In the genomic region with DNA sequence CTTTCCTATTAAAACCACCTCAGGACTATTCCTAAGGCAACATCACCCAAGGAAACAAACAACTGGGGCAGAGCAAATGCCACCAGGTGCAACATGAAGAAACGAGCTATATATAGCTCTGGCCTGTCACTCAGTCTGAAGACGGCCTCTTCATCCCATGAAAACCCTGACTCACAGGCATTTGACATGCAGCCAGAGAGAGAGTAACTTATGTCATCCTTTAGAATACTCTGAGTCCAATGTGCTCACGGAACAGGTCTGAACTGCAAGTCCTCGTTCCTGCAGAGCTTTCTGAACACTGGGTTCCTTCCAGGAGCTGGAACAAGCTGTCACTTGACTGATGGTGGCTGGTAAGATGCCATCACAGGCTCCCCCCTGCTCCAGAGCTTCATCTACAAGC, we compare ENCODE assay signal across 8 mouse cellular contexts.
DNase-seq lines count a peak whose midpoint lies in the region; ATAC-seq lines count a peak whose summit lies in the region.
"Had no signal": no experiment of that assay in that cellular context is flagged by ENCODE, and none has a peak within 500 bp of the region (broad histone marks: within the 10 kb centered on the region; RNA-seq: fewer than 3 reads in every experiment).

No protein-coding gene starts in this region.

- no peaks in the 10 kb centered on the region for H3K9me3 ChIP-seq in heart, embryonic 12.5 days (replicated peaks)
- H3K9me3 ChIP-seq in neural tube, embryonic 14.5 days (ENCODE audit: control insufficient read depth, low read length): no peaks in the 10 kb centered on the region
- H3K9me3 ChIP-seq: limb, embryonic 12.5 days had no signal

- H3K27ac ChIP-seq in heart, embryonic 12.5 days (ENCODE audit: poor library complexity, severe bottlenecking): no peak overlapping the region
- H3K27ac ChIP-seq in neural tube, embryonic 14.5 days (ENCODE audit: low read depth, low read length): 0 out of 2 replicates have a peak overlapping the region, but pooled peaks have one; percentile 16
- H3K27ac ChIP-seq: limb, embryonic 12.5 days had no signal

- no peak overlapping the region for H3K4me3 ChIP-seq in heart, embryonic 12.5 days
- H3K4me3 ChIP-seq in neural tube, embryonic 14.5 days (ENCODE audit: low read depth, low read length): no peak overlapping the region
- H3K4me3 ChIP-seq: limb, embryonic 12.5 days had no signal

- peak; percentile 29 for DNase-seq in lung, postnatal 10 days
- no peak for DNase-seq in lung, postnatal 4 days
- peak; percentile 92 for DNase-seq in cerebellum, adult 9-10 months
- DNase-seq in right cerebral cortex, postnatal 4 days: no peak

- WGBS in heart, embryonic 12.5 days: 28% methylated on average over 4 of the region's 4 CpGs
- WGBS in neural tube, embryonic 14.5 days: 58% methylated on average over 4 of the region's 4 CpGs

- peak; percentile 29; the same call in 1 of the 2 replicates for ATAC-seq in heart, embryonic 12.5 days (ENCODE audit: insufficient number of reproducible peaks, low FRiP score)
- peak; percentile 42; the same call in 1 of the 2 replicates for ATAC-seq in neural tube, embryonic 14.5 days (ENCODE audit: low read depth)
- no peak for ATAC-seq in monocyte, adult 5-6 weeks (replicated peaks; ENCODE audit: insufficient number of reproducible peaks, low FRiP score, low TSS enrichment, poor library complexity, severe bottlenecking)

- peaks cover 53% of the 10 kb centered on the region for H3K4me1 ChIP-seq in heart, embryonic 12.5 days (replicated peaks)
- 0 out of 2 replicates have a peak, but pooled peaks cover 10% of the 10 kb centered on the region for H3K4me1 ChIP-seq in neural tube, embryonic 14.5 days (ENCODE audit: control insufficient read depth, insufficient read depth, low read length)
- H3K4me1 ChIP-seq: limb, embryonic 12.5 days had no signal

- no peak overlapping the region for H3K9ac ChIP-seq in heart, embryonic 12.5 days
- no peak overlapping the region for H3K9ac ChIP-seq in neural tube, embryonic 14.5 days (replicated peaks; ENCODE audit: low read depth, low read length)
- H3K9ac ChIP-seq: limb, embryonic 12.5 days had no signal

- no peaks in the 10 kb centered on the region for H3K36me3 ChIP-seq in heart, embryonic 12.5 days
- H3K36me3 ChIP-seq in neural tube, embryonic 14.5 days (ENCODE audit: control insufficient read depth, insufficient read depth, low read length): no peaks in the 10 kb centered on the region

- no peak overlapping the region for H3K4me2 ChIP-seq in heart, embryonic 12.5 days
- no peak overlapping the region for H3K4me2 ChIP-seq in neural tube, embryonic 14.5 days (ENCODE audit: low read depth, low read length)
- H3K4me2 ChIP-seq: limb, embryonic 12.5 days had no signal

- no peaks in the 10 kb centered on the region for H3K27me3 ChIP-seq in heart, embryonic 12.5 days (replicated peaks)
- H3K27me3 ChIP-seq in neural tube, embryonic 14.5 days (ENCODE audit: control insufficient read depth, insufficient read depth, low read length): no peaks in the 10 kb centered on the region
- H3K27me3 ChIP-seq: limb, embryonic 12.5 days had no signal

Comparison
In these comparisons a context has a peak if more than half of its experiments do, and no peak if none do; other contexts are left out.
1. DNase-seq: peak in lung, postnatal 10 days (single experiment) and cerebellum, adult 9-10 months (single experiment); none in lung, postnatal 4 days (0 of 2) and right cerebral cortex, postnatal 4 days (single experiment).